Mouse (Mus musculus): ENCODE measurements at regions not wholly inside any gene's neighbourhood (a gene's known extent, or its start where the extent isn't known, plus 50 kb on each side); places are given as distances from the start of the nearest gene placed in this dataset.

- Histone ChIP-seq H3K9me3 (replicated peaks; ENCODE audit: control insufficient read depth, low read length) (no peaks in the 10 kb centered on the region), H3K4me2 (ENCODE audit: low read depth, low read length) (no peak overlapping the region), H3K4me3 (ENCODE audit: low read depth, low read length) (no peak overlapping the region), H3K9ac (replicated peaks; ENCODE audit: low read length) (no peak overlapping the region), H3K27me3 (ENCODE audit: control insufficient read depth, insufficient read depth, low read length) (no peaks in the 10 kb centered on the region), H3K36me3 (replicated peaks; ENCODE audit: control insufficient read depth, insufficient read depth, low read depth, low read length) (no peaks in the 10 kb centered on the region), H3K4me1 (ENCODE audit: control insufficient read depth, insufficient read depth, low read length) (no peaks in the 10 kb centered on the region), H3K27ac (replicated peaks; ENCODE audit: low read depth, low read length) (no peak overlapping the region)
- ATAC-seq (replicated peaks; ENCODE audit: insufficient number of reproducible peaks, low FRiP score, low TSS enrichment, low read depth) (no peak), DNase-seq (ENCODE audit: low spot score) (no peak)
- 89% methylated on average over 1 of the region's 1 CpGs for WGBS
Measured at GRCm38 (mm10) chr15:93705109-93705508, 109.4 kb upstream of the Prickle1 start.

GRCm38 (mm10) chr15:93701017-93701416 lies 105.3 kb upstream of the Prickle1 start:
- WGBS, result 81% methylated on average over 10 of the region's 10 CpGs
- Histone ChIP-seq H3K27me3 (ENCODE audit: control insufficient read depth, insufficient read depth, low read length) (no peaks in the 10 kb centered on the region), H3K36me3 (replicated peaks; ENCODE audit: control insufficient read depth, insufficient read depth, low read depth, low read length) (no peaks in the 10 kb centered on the region), H3K4me1 (ENCODE audit: control insufficient read depth, insufficient read depth, low read length) (peaks cover 2% of the 10 kb centered on the region; the same call in 1 of the 2 replicates), H3K4me2 (ENCODE audit: low read depth, low read length) (no peak overlapping the region), H3K27ac (replicated peaks; ENCODE audit: low read depth, low read length) (no peak overlapping the region), H3K9ac (replicated peaks; ENCODE audit: low read length) (no peak overlapping the region), H3K9me3 (replicated peaks; ENCODE audit: control insufficient read depth, low read length) (no peaks in the 10 kb centered on the region), H3K4me3 (ENCODE audit: low read depth, low read length) (no peak overlapping the region)
- no peak for DNase-seq (ENCODE audit: low spot score)
- ATAC-seq (replicated peaks; ENCODE audit: insufficient number of reproducible peaks, low FRiP score, low TSS enrichment, low read depth), result no peak

GRCm38 (mm10) chr15:93699971-93700370 lies 104.3 kb upstream of the Prickle1 start:
- peaks cover 2% of the 10 kb centered on the region; the same call in 1 of the 2 replicates for H3K4me1 ChIP-seq (ENCODE audit: control insufficient read depth, insufficient read depth, low read length)
- H3K4me2 ChIP-seq (ENCODE audit: low read depth, low read length), result no peak overlapping the region
- DNase-seq (ENCODE audit: low spot score) (peak; percentile 52), ATAC-seq (replicated peaks; ENCODE audit: insufficient number of reproducible peaks, low FRiP score, low TSS enrichment, low read depth) (no peak)
- H3K9me3 ChIP-seq (replicated peaks; ENCODE audit: control insufficient read depth, low read length), result no peaks in the 10 kb centered on the region
- no peaks in the 10 kb centered on the region for H3K27me3 ChIP-seq (ENCODE audit: control insufficient read depth, insufficient read depth, low read length)
- WGBS, result 52% methylated on average over 9 of the region's 9 CpGs
- no peak overlapping the region; the same call in 1 of the 2 replicates for H3K27ac ChIP-seq (replicated peaks; ENCODE audit: low read depth, low read length)
- H3K9ac ChIP-seq (replicated peaks; ENCODE audit: low read length), result no peak overlapping the region
- H3K36me3 ChIP-seq (replicated peaks; ENCODE audit: control insufficient read depth, insufficient read depth, low read depth, low read length), result no peaks in the 10 kb centered on the region
- no peak overlapping the region for H3K4me3 ChIP-seq (ENCODE audit: low read depth, low read length)

- no peak overlapping the region for H3K27ac ChIP-seq (replicated peaks; ENCODE audit: low read depth, low read length)
- DNase-seq (ENCODE audit: low spot score), result peak; percentile 64
- H3K36me3 ChIP-seq (replicated peaks; ENCODE audit: control insufficient read depth, insufficient read depth, low read depth, low read length), result no peaks in the 10 kb centered on the region
- 27% methylated on average over 10 of the region's 10 CpGs for WGBS
- no peaks in the 10 kb centered on the region for H3K9me3 ChIP-seq (replicated peaks; ENCODE audit: control insufficient read depth, low read length)
- no peak for ATAC-seq (replicated peaks; ENCODE audit: insufficient number of reproducible peaks, low FRiP score, low TSS enrichment, low read depth)
- H3K4me2 ChIP-seq (ENCODE audit: low read depth, low read length), result peak overlapping the region; percentile 10; the same call in 1 of the 2 replicates
- H3K9ac ChIP-seq (replicated peaks; ENCODE audit: low read length), result no peak overlapping the region
- H3K4me1 ChIP-seq (ENCODE audit: control insufficient read depth, insufficient read depth, low read length), result peaks cover 2% of the 10 kb centered on the region; the same call in 1 of the 2 replicates
- H3K27me3 ChIP-seq (ENCODE audit: control insufficient read depth, insufficient read depth, low read length), result no peaks in the 10 kb centered on the region
- H3K4me3 ChIP-seq (ENCODE audit: low read depth, low read length), result no peak overlapping the region
Measured at GRCm38 (mm10) chr15:93698182-93698822, 102.6 kb upstream of the Prickle1 start.

GRCm38 (mm10) chr15:93690717-93691116 lies 95.0 kb upstream of the Prickle1 start:
- no peaks in the 10 kb centered on the region for H3K4me1 ChIP-seq (ENCODE audit: control insufficient read depth, insufficient read depth, low read length)
- no peaks in the 10 kb centered on the region for H3K27me3 ChIP-seq (ENCODE audit: control insufficient read depth, insufficient read depth, low read length)
- no peak overlapping the region for H3K9ac ChIP-seq (replicated peaks; ENCODE audit: low read length)
- WGBS, result 78% methylated on average over 6 of the region's 6 CpGs
- H3K27ac ChIP-seq (replicated peaks; ENCODE audit: low read depth, low read length), result no peak overlapping the region
- DNase-seq (ENCODE audit: low spot score) (no peak), ATAC-seq (replicated peaks; ENCODE audit: insufficient number of reproducible peaks, low FRiP score, low TSS enrichment, low read depth) (no peak)
- H3K9me3 ChIP-seq (replicated peaks; ENCODE audit: control insufficient read depth, low read length), result no peaks in the 10 kb centered on the region
- H3K4me3 ChIP-seq (ENCODE audit: low read depth, low read length), result no peak overlapping the region
- no peaks in the 10 kb centered on the region for H3K36me3 ChIP-seq (replicated peaks; ENCODE audit: control insufficient read depth, insufficient read depth, low read depth, low read length)
- H3K4me2 ChIP-seq (ENCODE audit: low read depth, low read length), result no peak overlapping the region

GRCm38 (mm10) chr15:93690011-93690410 lies 94.3 kb upstream of the Prickle1 start:
- no peak overlapping the region for H3K4me2 ChIP-seq (ENCODE audit: low read depth, low read length)
- no peak overlapping the region for H3K9ac ChIP-seq (replicated peaks; ENCODE audit: low read length)
- WGBS, result 91% methylated on average over 10 of the region's 10 CpGs
- H3K4me1 ChIP-seq (ENCODE audit: control insufficient read depth, insufficient read depth, low read length), result no peaks in the 10 kb centered on the region
- H3K9me3 ChIP-seq (replicated peaks; ENCODE audit: control insufficient read depth, low read length), result no peaks in the 10 kb centered on the region
- no peak overlapping the region for H3K4me3 ChIP-seq (ENCODE audit: low read depth, low read length)
- H3K27ac ChIP-seq (replicated peaks; ENCODE audit: low read depth, low read length), result no peak overlapping the region
- DNase-seq (ENCODE audit: low spot score) (no peak), ATAC-seq (replicated peaks; ENCODE audit: insufficient number of reproducible peaks, low FRiP score, low TSS enrichment, low read depth) (no peak)
- H3K27me3 ChIP-seq (ENCODE audit: control insufficient read depth, insufficient read depth, low read length), result no peaks in the 10 kb centered on the region
- no peaks in the 10 kb centered on the region for H3K36me3 ChIP-seq (replicated peaks; ENCODE audit: control insufficient read depth, insufficient read depth, low read depth, low read length)

GRCm38 (mm10) chr15:93686385-93686784 lies 90.7 kb upstream of the Prickle1 start:
- no peak overlapping the region for H3K27ac ChIP-seq (replicated peaks; ENCODE audit: low read depth, low read length)
- ATAC-seq (replicated peaks; ENCODE audit: insufficient number of reproducible peaks, low FRiP score, low TSS enrichment, low read depth), result no peak
- no peaks in the 10 kb centered on the region for H3K36me3 ChIP-seq (replicated peaks; ENCODE audit: control insufficient read depth, insufficient read depth, low read depth, low read length)
- no peaks in the 10 kb centered on the region for H3K9me3 ChIP-seq (replicated peaks; ENCODE audit: control insufficient read depth, low read length)
- H3K9ac ChIP-seq (replicated peaks; ENCODE audit: low read length), result no peak overlapping the region
- no peak overlapping the region for H3K4me3 ChIP-seq (ENCODE audit: low read depth, low read length)
- H3K27me3 ChIP-seq (ENCODE audit: control insufficient read depth, insufficient read depth, low read length), result no peaks in the 10 kb centered on the region
- WGBS, result 45% methylated on average over 9 of the region's 9 CpGs
- H3K4me1 ChIP-seq (ENCODE audit: control insufficient read depth, insufficient read depth, low read length), result no peaks in the 10 kb centered on the region
- no peak overlapping the region for H3K4me2 ChIP-seq (ENCODE audit: low read depth, low read length)
- DNase-seq (ENCODE audit: low spot score), result no peak

- no peak overlapping the region for H3K4me3 ChIP-seq (ENCODE audit: low read depth, low read length)
- H3K27ac ChIP-seq (replicated peaks; ENCODE audit: low read depth, low read length), result no peak overlapping the region
- H3K9me3 ChIP-seq (replicated peaks; ENCODE audit: control insufficient read depth, low read length), result no peaks in the 10 kb centered on the region
- no peaks in the 10 kb centered on the region for H3K36me3 ChIP-seq (replicated peaks; ENCODE audit: control insufficient read depth, insufficient read depth, low read depth, low read length)
- WGBS, result 75% methylated on average over 4 of the region's 4 CpGs
- no peaks in the 10 kb centered on the region for H3K4me1 ChIP-seq (ENCODE audit: control insufficient read depth, insufficient read depth, low read length)
- DNase-seq (ENCODE audit: low spot score), result no peak
- H3K4me2 ChIP-seq (ENCODE audit: low read depth, low read length), result no peak overlapping the region
- no peak overlapping the region for H3K9ac ChIP-seq (replicated peaks; ENCODE audit: low read length)
- H3K27me3 ChIP-seq (ENCODE audit: control insufficient read depth, insufficient read depth, low read length), result no peaks in the 10 kb centered on the region
- ATAC-seq (replicated peaks; ENCODE audit: insufficient number of reproducible peaks, low FRiP score, low TSS enrichment, low read depth), result no peak
Measured at GRCm38 (mm10) chr15:93681602-93682001, 85.9 kb upstream of the Prickle1 start.
